9 mouse cellular contexts compared by ENCODE assay signal in the genomic region with DNA sequence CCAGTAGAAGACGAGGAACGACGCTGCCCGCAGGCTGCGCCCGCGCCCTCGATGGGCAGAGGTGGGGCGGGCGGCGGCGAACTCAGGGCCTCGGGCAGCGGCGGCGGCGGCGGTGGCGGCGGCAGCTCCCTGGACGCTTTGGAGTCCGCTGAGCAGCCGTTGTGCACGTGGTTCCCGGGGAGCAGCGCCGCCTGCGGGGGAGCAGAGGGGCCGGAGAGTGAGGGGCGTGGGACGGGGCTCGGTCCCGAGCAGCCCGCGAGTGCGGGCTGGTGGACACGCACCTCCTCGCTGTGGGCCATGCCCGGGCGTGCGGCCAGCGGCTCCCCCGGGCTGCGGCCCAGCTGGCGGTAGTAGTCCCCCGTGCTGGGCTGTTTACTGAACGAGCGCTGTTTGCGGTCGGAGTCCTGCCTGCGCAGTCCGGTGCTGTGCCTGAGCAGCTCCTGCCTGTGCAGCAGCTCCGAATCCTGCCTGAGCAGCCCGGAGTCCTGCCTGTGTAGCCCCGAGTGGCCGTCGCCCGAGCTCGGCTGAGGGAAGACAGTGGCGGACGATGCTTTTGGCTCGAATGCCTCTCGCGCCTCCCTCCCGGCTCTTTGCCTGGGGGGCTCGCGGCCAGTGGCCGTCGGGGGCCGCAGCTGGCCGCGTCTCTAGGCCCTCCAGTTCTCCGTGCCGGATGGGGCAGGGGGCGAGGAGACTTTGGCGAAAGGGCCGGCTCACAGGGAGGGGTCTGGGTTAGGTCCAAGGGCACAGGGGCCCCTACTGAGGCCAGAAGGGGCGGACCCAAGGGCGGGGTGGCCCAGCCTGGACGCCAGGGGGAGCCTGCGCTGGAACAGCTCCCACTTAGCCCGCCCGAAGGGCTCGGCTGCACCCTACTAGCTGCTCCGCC. TPM values are rescaled to one million over a fixed set of nuclear protein-coding genes. Genes with fewer than 3 reads are reported as not detected.
DNase-seq lines count a peak whose midpoint lies in the region; ATAC-seq lines count a peak whose summit lies in the region.
"Had no signal": no experiment of that assay in that cellular context is flagged by ENCODE, and none has a peak within 500 bp of the region (broad histone marks: within the 10 kb centered on the region; RNA-seq: fewer than 3 reads in every experiment).

No protein-coding gene starts in this region.

- H3K27me3 ChIP-seq in embryonic facial prominence, embryonic 10.5 days (replicated peaks; ENCODE audit: low read depth, poor library complexity, severe bottlenecking), result peaks cover 95% of the 10 kb centered on the region
- H3K27me3 ChIP-seq in heart, embryonic 12.5 days (replicated peaks), result peaks cover 98% of the 10 kb centered on the region
- peaks cover 78% of the 10 kb centered on the region for H3K27me3 ChIP-seq in lung, embryonic 16.5 days (ENCODE audit: control insufficient read depth, insufficient read depth, low read depth, low read length)

- H3K27ac ChIP-seq in embryonic facial prominence, embryonic 10.5 days (replicated peaks), result peak overlapping the region; percentile 79
- H3K27ac ChIP-seq in heart, embryonic 12.5 days (ENCODE audit: poor library complexity, severe bottlenecking), result no peak overlapping the region
- peak overlapping the region; percentile 50 for H3K27ac ChIP-seq in lung, embryonic 16.5 days (ENCODE audit: low read length)

- peak overlapping the region; percentile 39 for H3K9ac ChIP-seq in heart, embryonic 12.5 days
- H3K9ac ChIP-seq in lung, embryonic 16.5 days (ENCODE audit: low read length), result peak overlapping the region; percentile 58

- WGBS in embryonic facial prominence, embryonic 10.5 days, result under 1% methylated on average over 85 of the region's 85 CpGs
- WGBS in heart, embryonic 12.5 days, result under 1% methylated on average over 84 of the region's 85 CpGs
- under 1% methylated on average over 73 of the region's 85 CpGs for WGBS in lung, embryonic 16.5 days

- H3K9me3 ChIP-seq in embryonic facial prominence, embryonic 10.5 days, result no peaks in the 10 kb centered on the region
- no peaks in the 10 kb centered on the region for H3K9me3 ChIP-seq in heart, embryonic 12.5 days (replicated peaks)
- H3K9me3 ChIP-seq in lung, embryonic 16.5 days (ENCODE audit: control insufficient read depth, low read length), result no peaks in the 10 kb centered on the region

- no peaks in the 10 kb centered on the region for H3K36me3 ChIP-seq in embryonic facial prominence, embryonic 10.5 days (replicated peaks)
- no peaks in the 10 kb centered on the region for H3K36me3 ChIP-seq in heart, embryonic 12.5 days
- H3K36me3 ChIP-seq in lung, embryonic 16.5 days (ENCODE audit: control insufficient read depth, insufficient read depth, low read length), result no peaks in the 10 kb centered on the region

- DNase-seq in adrenal gland, adult (ENCODE audit: inconsistent age in 2 of 2, low spot score in 1 of 2), result peak; percentile 55 to 82
- DNase-seq in adrenal gland, adult 8-10 months, result no peak
- peak; percentile 79 for DNase-seq in B cell, adult 2 months
- DNase-seq in embryonic facial prominence, embryonic 10.5 days (ENCODE audit: low spot score), result peak; percentile 78
- DNase-seq in kidney, adult 9 months, result peak; percentile 80
- peak; percentile 55 for DNase-seq in ovary, postnatal 14 days (ENCODE audit: low spot score)

- H3K4me3 ChIP-seq in embryonic facial prominence, embryonic 10.5 days, result peak overlapping the region; percentile 56
- H3K4me3 ChIP-seq in heart, embryonic 12.5 days, result peak overlapping the region; percentile 43
- H3K4me3 ChIP-seq in lung, embryonic 16.5 days (ENCODE audit: low read length), result peak overlapping the region; percentile 51

- peaks cover 66% of the 10 kb centered on the region for H3K4me1 ChIP-seq in embryonic facial prominence, embryonic 10.5 days
- peaks cover 33% of the 10 kb centered on the region for H3K4me1 ChIP-seq in heart, embryonic 12.5 days (replicated peaks)
- H3K4me1 ChIP-seq in lung, embryonic 16.5 days (replicated peaks; ENCODE audit: control insufficient read depth, insufficient read depth, low read length), result peaks cover 21% of the 10 kb centered on the region

- peak overlapping the region; percentile 71 for H3K4me2 ChIP-seq in heart, embryonic 12.5 days
- H3K4me2 ChIP-seq in lung, embryonic 16.5 days (ENCODE audit: low read depth, low read length), result peak overlapping the region; percentile 77

- peak; percentile 23; the same call in 1 of the 2 replicates for ATAC-seq in heart, embryonic 12.5 days (ENCODE audit: insufficient number of reproducible peaks, low FRiP score)
- peak; percentile 81 for ATAC-seq in lung, embryonic 16.5 days (ENCODE audit: low read depth)

RNA-seq across cellular contexts. Expression of a gene that starts 15.3 kb away (rescaled TPM):
- total RNA-seq in adrenal gland, adult 8-10 months (2022), result 1 to 10 TPM in 3 of 4 experiments, under 1 TPM in 1; 0.73 to 2.0 (median 1.3) TPM
- polyA plus RNA-seq in embryonic facial prominence, embryonic 10.5 days (2016; fragmentation: Nextera tagmentation; extraction: Ambion mirVana), result 1.0 and 1.3 TPM in 2 replicates
- 0.86 and 1.1 TPM in 2 replicates for polyA plus RNA-seq in heart, embryonic 12.5 days (2016; fragmentation: Nextera tagmentation; extraction: Ambion mirVana)
- 1.6 and 2.4 TPM in 2 replicates for polyA plus RNA-seq in lung, embryonic 16.5 days (2015; fragmentation: Nextera tagmentation; extraction: Ambion mirVana)

RNA-seq across cellular contexts. Expression of a gene that starts 21.2 kb away (rescaled TPM):
- 1 to 10 TPM; 2.1 to 6.0 (median 4.4) TPM for total RNA-seq in adrenal gland, adult 8-10 months (2022)
- 7.5 and 10.3 TPM in 2 replicates for polyA plus RNA-seq in embryonic facial prominence, embryonic 10.5 days (2016; fragmentation: Nextera tagmentation; extraction: Ambion mirVana)
- polyA plus RNA-seq in heart, embryonic 12.5 days (2016; fragmentation: Nextera tagmentation; extraction: Ambion mirVana), result 1.3 and 1.6 TPM in 2 replicates
- polyA plus RNA-seq in lung, embryonic 16.5 days (2015; fragmentation: Nextera tagmentation; extraction: Ambion mirVana), result 6.6 and 10.1 TPM in 2 replicates

RNA-seq across cellular contexts. Expression of a gene that starts 27.7 kb away (rescaled TPM):
- not detected for total RNA-seq in adrenal gland, adult 8-10 months (2022)
- 0.11 and 1.0 TPM in 2 replicates for polyA plus RNA-seq in embryonic facial prominence, embryonic 10.5 days (2016; fragmentation: Nextera tagmentation; extraction: Ambion mirVana)
- polyA plus RNA-seq in heart, embryonic 12.5 days (2016; fragmentation: Nextera tagmentation; extraction: Ambion mirVana), result not detected in 2 replicates
- 0.54 and 0.87 TPM in 2 replicates for polyA plus RNA-seq in lung, embryonic 16.5 days (2015; fragmentation: Nextera tagmentation; extraction: Ambion mirVana)
- polyA plus RNA-seq: frontal cortex, adult 2 months had no signal

RNA-seq across cellular contexts. Expression of a gene that starts 46.9 kb away (rescaled TPM):
- 10 to 100 TPM; 49.5 to 53.2 (median 51.8) TPM for total RNA-seq in adrenal gland, adult 8-10 months (2022)
- polyA plus RNA-seq in embryonic facial prominence, embryonic 10.5 days (2016; fragmentation: Nextera tagmentation; extraction: Ambion mirVana), result 51.8 and 55.5 TPM in 2 replicates
- polyA plus RNA-seq in heart, embryonic 12.5 days (2016; fragmentation: Nextera tagmentation; extraction: Ambion mirVana), result 63.4 and 64.6 TPM in 2 replicates
- polyA plus RNA-seq in lung, embryonic 16.5 days (2015; fragmentation: Nextera tagmentation; extraction: Ambion mirVana), result 66.5 and 69.0 TPM in 2 replicates

RNA-seq across cellular contexts. Expression of a gene that starts 58.7 kb away (rescaled TPM):
- total RNA-seq in adrenal gland, adult 8-10 months (2022), result 10 to 100 TPM in 3 of 4 experiments, 1 to 10 TPM in 1; 8.7 to 19.5 (median 15.4) TPM
- 11.7 and 13.2 TPM in 2 replicates for polyA plus RNA-seq in embryonic facial prominence, embryonic 10.5 days (2016; fragmentation: Nextera tagmentation; extraction: Ambion mirVana)
- polyA plus RNA-seq in heart, embryonic 12.5 days (2016; fragmentation: Nextera tagmentation; extraction: Ambion mirVana), result 13.6 and 14.1 TPM in 2 replicates
- 23.3 and 24.1 TPM in 2 replicates for polyA plus RNA-seq in lung, embryonic 16.5 days (2015; fragmentation: Nextera tagmentation; extraction: Ambion mirVana)
